Mouse (Mus musculus) gastrocnemius, adult 2 months (tissue): ENCODE results near the gene Cnot6. TPM values are rescaled to one million over a fixed set of nuclear protein-coding genes. Genes with fewer than 3 reads are reported as not detected.

Experiments
- DNase-seq: peaks from one replicate; pipeline ENCODE4 v3.0.0; 2022
- H3K27ac ChIP-seq: fragments of 200-600 bp; 2 replicates; pipeline ENCODE4 v1.8.1; 2022; ENCODE audit warnings: mild to moderate bottlenecking
- H3K4me3 ChIP-seq: fragments of 200-600 bp; 2 replicates; pipeline ENCODE4 v1.8.1; 2022; ENCODE audit warnings: mild to moderate bottlenecking, moderate library complexity
- CTCF ChIP-seq: fragments of 200-600 bp; IDR thresholded peaks from 2 replicates; pipeline ENCODE4 v1.8.1; 2022; ENCODE audit warnings: antibody characterized with exemption, mild to moderate bottlenecking, moderate library complexity
- intact Hi-C: fragments of 180-260 bp; cut with DNase I; formaldehyde crosslinking; loops from one replicate; pipeline ENCODE4 v1.15.1; 2025
- total RNA-seq, 2 experiments: library from RNA; stranded (reverse); gene quantifications; 2 replicates each; pipeline ENCODE4 v1.2.3; 2021

The Cnot6 gene
- total RNA-seq, 2 experiments from 2014 or later: 8.1 to 14.5 TPM

GRCm38 (mm10) chr11:49734771-49735170 lies 22.2 kb upstream of the Cnot6 start:
- intact Hi-C loops: no loop called here
- peak overlapping the region; percentile 3; the same call in 1 of the 2 replicates for H3K27ac ChIP-seq

GRCm38 (mm10) chr11:49730275-49730948 lies 17.9 kb upstream of the Cnot6 start:
- intact Hi-C loops: no loop called here
- no peak overlapping the region for H3K4me3 ChIP-seq
- peak overlapping the region; percentile 31; the same call in 1 of the 2 replicates for H3K27ac ChIP-seq
- TF ChIP-seq CTCF: no peak
- DNase-seq: peak; percentile 64

More at GRCm38 (mm10) chr11:49734771-49735170, 22.2 kb upstream of the Cnot6 start:
- H3K4me3 ChIP-seq: peak overlapping the region; percentile 32; the same call in 1 of the 2 replicates
- no peak for TF ChIP-seq CTCF
- no peak for DNase-seq

- DNase-seq: peak; percentile 48
- TF ChIP-seq CTCF: peak; percentile 88
- Histone ChIP-seq H3K4me3 (no peak overlapping the region), H3K27ac (no peak overlapping the region)
- intact Hi-C loops: loop anchor here (1.0 to 10.0 kb wide), 3 partner anchors 67 to 143 kb away; partner anchors contain the start of gene Gfpt2
Measured at GRCm38 (mm10) chr11:49727877-49728276, 15.4 kb upstream of the Cnot6 start.

- DNase-seq: no peak
- H3K4me3 ChIP-seq: no peak overlapping the region
- intact Hi-C loops: loop anchor here (10.0 kb wide), 1 partner anchor 68 kb away; the partner anchor contains the start of gene Gfpt2
- no peak overlapping the region for H3K27ac ChIP-seq
- no peak for TF ChIP-seq CTCF
Measured at GRCm38 (mm10) chr11:49726800-49727199, 14.3 kb upstream of the Cnot6 start.

- no peak for TF ChIP-seq CTCF
- Histone ChIP-seq H3K4me3 (no peak overlapping the region), H3K27ac (no peak overlapping the region)
- intact Hi-C loops: loop anchor here (10.0 kb wide), 1 partner anchor 70 kb away; the partner anchor contains the start of gene Gfpt2
- DNase-seq: no peak
Measured at GRCm38 (mm10) chr11:49724676-49725075, 12.2 kb upstream of the Cnot6 start.

- no peak for TF ChIP-seq CTCF
Measured at GRCm38 (mm10) chr11:49723281-49723680, 10.8 kb upstream of the Cnot6 start.

GRCm38 (mm10) chr11:49722692-49723091 lies 10.2 kb upstream of the Cnot6 start:
- no peak for TF ChIP-seq CTCF
- intact Hi-C loops: loop anchor here (10.0 kb wide), 1 partner anchor 72 kb away; the partner anchor contains the start of gene Gfpt2
- Histone ChIP-seq H3K4me3 (no peak overlapping the region), H3K27ac (no peak overlapping the region)
- no peak for DNase-seq

More at GRCm38 (mm10) chr11:49723281-49723680, 10.8 kb upstream of the Cnot6 start:
- no peak for DNase-seq
- intact Hi-C loops: loop anchor here (10.0 kb wide), 1 partner anchor 72 kb away; the partner anchor contains the start of gene Gfpt2
- Histone ChIP-seq H3K27ac (no peak overlapping the region), H3K4me3 (no peak overlapping the region)

- intact Hi-C loops: loop anchor here (10.0 kb wide), 1 partner anchor 73 kb away; the partner anchor contains the start of gene Gfpt2
- H3K27ac ChIP-seq: no peak overlapping the region
- H3K4me3 ChIP-seq: no peak overlapping the region
- no peak for DNase-seq
- no peak for TF ChIP-seq CTCF
Measured at GRCm38 (mm10) chr11:49721358-49721757, 8.8 kb upstream of the Cnot6 start.

- Histone ChIP-seq H3K4me3 (no peak overlapping the region), H3K27ac (no peak overlapping the region)
- intact Hi-C loops: loop anchor here (10.0 kb wide), 1 partner anchor 75 kb away; the partner anchor contains the start of gene Gfpt2
- TF ChIP-seq CTCF: no peak
- no peak for DNase-seq
Measured at GRCm38 (mm10) chr11:49719466-49720151, 7.1 kb upstream of the Cnot6 start.

GRCm38 (mm10) chr11:49713336-49714334 lies 1.1 kb upstream of the Cnot6 start:
- H3K4me3 ChIP-seq: peak overlapping the region; percentile 97
- intact Hi-C loops: loop anchor here (5.0 kb wide), 2 partner anchors 61 to 134 kb away; partner anchors contain the start of gene Mapk9
- H3K27ac ChIP-seq: peak overlapping the region; percentile 88
- TF ChIP-seq CTCF: no peak
- DNase-seq: no peak

GRCm38 (mm10) chr11:49711981-49712554 lies 455 bp downstream of the Cnot6 start:
- no peak for TF ChIP-seq CTCF
- DNase-seq: peak; percentile 53
- intact Hi-C loops: loop anchor here (5.0 kb wide), 2 partner anchors 60 to 135 kb away; partner anchors contain the start of gene Mapk9
- H3K4me3 ChIP-seq: peak overlapping the region; percentile 97
- peak overlapping the region; percentile 88 for H3K27ac ChIP-seq
